Mouse (Mus musculus): ENCODE measurements around the gene Hmga1. TPM values are rescaled to one million over a fixed set of nuclear protein-coding genes. Genes with fewer than 3 reads are reported as not detected.

Hmga1 gene
- total and polyA plus RNA-seq, 3 experiments, result 131 to 1,702 (median 270) TPM

DNA sequence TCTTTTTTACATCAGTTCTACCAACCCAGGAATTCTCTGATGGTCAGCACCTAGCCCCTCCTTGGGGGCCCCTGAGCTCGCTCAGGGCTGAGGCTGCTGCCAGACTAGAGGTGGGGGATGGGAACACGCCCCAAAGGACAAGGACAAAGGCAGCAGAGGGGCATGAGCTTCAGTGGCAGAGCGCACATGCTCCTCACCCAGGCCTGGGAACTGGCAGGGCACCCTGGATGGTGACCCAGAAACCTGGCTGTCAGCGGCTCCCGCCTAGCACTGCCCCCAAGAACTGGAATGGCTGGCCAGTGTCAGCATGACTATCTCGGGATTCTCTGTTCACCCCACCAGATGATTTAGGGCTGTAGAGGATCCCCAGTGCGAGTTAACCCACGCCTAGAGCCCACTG, 7.1 kb upstream of the Hmga1 start:
- Histone ChIP-seq H3K27me3 (ENCODE audit: insufficient read depth, low read length) (peaks cover 15% of the 10 kb centered on the region), H3K9me3 (replicated peaks) (no peaks in the 10 kb centered on the region), H3K4me3 (ENCODE audit: low read depth, low read length) (peak overlapping the region; percentile 11; the same call in 1 of the 2 replicates), H3K4me1 (ENCODE audit: insufficient read depth, low read depth, low read length) (peaks cover 54% of the 10 kb centered on the region), H3K36me3 (replicated peaks) (peaks cover 8% of the 10 kb centered on the region)
- ATAC-seq (ENCODE audit: extremely low read depth, insufficient number of reproducible peaks, low FRiP score, poor library complexity, severe bottlenecking), result no peak
- no peak for TF ChIP-seq GATA2 (IDR thresholded peaks at IDR 0.05; ENCODE audit: borderline replicate concordance, low read depth, low read length)
- DNase-seq (ENCODE audit: low spot score), result no peak

DNA sequence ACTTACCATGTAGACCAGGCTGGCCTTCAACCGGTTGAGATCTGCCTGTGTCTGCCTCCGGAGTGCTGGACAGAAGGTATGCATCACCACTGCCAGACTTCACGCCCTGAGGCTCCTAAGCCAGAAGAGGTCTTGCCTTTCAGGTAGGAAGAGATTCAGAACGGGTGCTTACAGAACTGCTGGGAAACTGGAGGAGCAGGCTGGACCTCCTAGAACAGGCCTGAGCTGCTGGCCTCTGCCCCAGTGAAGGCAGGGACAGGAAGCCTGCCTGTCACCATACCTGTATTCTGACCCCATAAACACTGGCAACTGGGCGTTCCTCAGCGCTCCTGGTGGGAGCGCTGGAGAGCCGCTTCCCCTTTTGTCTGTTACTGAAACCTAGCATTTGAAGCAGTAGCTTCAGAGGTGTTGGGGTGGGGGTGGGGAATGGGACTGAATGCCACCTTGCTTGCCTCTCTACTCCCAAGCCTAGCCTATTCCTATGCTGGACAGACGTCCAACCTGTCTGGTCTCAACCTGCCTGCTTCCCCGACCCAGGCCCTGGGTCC, 4.8 kb upstream of the Hmga1 start:
- no peak for ATAC-seq (ENCODE audit: extremely low read depth, insufficient number of reproducible peaks, low FRiP score, poor library complexity, severe bottlenecking)
- no peak overlapping the region for H3K4me3 ChIP-seq (ENCODE audit: low read depth, low read length)
- no peak for DNase-seq (ENCODE audit: low spot score)

DNA sequence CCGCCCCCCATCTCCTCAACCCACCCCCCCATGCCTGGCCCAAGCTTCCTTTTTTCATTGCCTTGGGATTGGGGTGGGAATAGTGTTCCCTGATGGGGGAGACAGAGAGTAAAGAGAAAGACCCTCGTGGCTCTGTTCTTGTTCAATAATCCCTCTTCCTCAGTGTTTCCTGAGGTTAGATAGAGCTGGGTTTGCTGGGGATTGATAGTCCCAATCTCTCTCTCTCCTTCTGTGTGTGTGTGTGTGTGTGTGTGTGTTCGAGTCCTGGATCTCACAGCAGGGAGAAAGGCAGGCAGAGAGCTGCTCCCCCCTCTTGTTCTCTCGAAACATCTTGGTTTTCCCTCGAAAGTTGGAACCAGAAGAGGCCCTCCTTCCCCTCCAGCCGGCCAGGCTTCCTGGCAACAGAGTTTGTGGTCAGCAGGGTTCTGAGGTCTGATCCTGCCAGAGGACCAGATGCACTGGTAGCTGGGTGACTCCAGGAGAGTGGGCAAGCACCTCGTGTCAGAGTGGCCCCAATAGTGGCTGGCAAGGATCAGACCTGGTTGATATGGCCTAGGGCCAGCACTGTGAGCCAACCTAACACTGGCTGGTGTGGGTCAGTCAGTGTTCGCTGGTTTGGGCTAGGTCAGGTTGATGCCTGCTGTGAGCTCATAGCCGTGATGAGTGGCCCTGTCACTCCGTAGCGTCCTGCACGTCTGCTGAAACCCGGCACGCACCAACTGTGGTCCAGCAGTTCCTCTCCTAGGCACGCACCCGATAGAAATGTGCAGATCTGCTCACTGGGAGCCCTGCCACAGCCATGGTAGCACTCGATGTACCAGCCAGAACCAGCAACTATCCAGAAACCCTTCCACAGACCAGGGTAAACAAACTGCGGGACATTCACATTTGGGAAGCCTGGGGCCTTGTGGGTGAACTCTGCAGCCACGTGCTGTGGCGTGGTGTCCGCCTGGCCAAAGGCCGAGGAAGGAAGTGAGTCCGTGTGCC, 3.8 kb upstream of the Hmga1 start:
- no peak for DNase-seq (ENCODE audit: low spot score)
- peak overlapping the region; percentile 48; the same call in 1 of the 2 replicates for H3K4me3 ChIP-seq (ENCODE audit: low read depth, low read length)
- TF ChIP-seq GATA2 (IDR thresholded peaks at IDR 0.05; ENCODE audit: borderline replicate concordance, low read depth, low read length) (no peak), POLR2AphosphoS5 (IDR thresholded peaks at IDR 0.05; ENCODE audit: insufficient replicate concordance, low read depth, low read length) (0 out of 2 replicates have a peak, but pooled peaks have one; percentile 66), GATA1 (IDR thresholded peaks at IDR 0.05; ENCODE audit: borderline replicate concordance, low read length) (no peak), TAL1 (conservative IDR thresholded peaks at IDR 0.05; ENCODE audit: low read depth, low read length) (no peak)
- ATAC-seq (ENCODE audit: extremely low read depth, insufficient number of reproducible peaks, low FRiP score, poor library complexity, severe bottlenecking), result no peak
- H3K27me3 ChIP-seq (ENCODE audit: insufficient read depth, low read length), result no peaks in the 10 kb centered on the region
- peaks cover 66% of the 10 kb centered on the region for H3K4me1 ChIP-seq (ENCODE audit: insufficient read depth, low read depth, low read length)
- H3K36me3 ChIP-seq (replicated peaks), result peaks cover 8% of the 10 kb centered on the region
- H3K9me3 ChIP-seq (replicated peaks), result no peaks in the 10 kb centered on the region

More for the DNA sequence above, 4.8 kb upstream of the Hmga1 start:
- Histone ChIP-seq H3K36me3 (replicated peaks) (peaks cover 8% of the 10 kb centered on the region), H3K9me3 (replicated peaks) (no peaks in the 10 kb centered on the region), H3K4me1 (ENCODE audit: insufficient read depth, low read depth, low read length) (peaks cover 66% of the 10 kb centered on the region), H3K27me3 (ENCODE audit: insufficient read depth, low read length) (peaks cover 6% of the 10 kb centered on the region; the same call in 1 of the 2 replicates)
- no peak for TF ChIP-seq GATA1 (IDR thresholded peaks at IDR 0.05; ENCODE audit: borderline replicate concordance, low read length)

DNA sequence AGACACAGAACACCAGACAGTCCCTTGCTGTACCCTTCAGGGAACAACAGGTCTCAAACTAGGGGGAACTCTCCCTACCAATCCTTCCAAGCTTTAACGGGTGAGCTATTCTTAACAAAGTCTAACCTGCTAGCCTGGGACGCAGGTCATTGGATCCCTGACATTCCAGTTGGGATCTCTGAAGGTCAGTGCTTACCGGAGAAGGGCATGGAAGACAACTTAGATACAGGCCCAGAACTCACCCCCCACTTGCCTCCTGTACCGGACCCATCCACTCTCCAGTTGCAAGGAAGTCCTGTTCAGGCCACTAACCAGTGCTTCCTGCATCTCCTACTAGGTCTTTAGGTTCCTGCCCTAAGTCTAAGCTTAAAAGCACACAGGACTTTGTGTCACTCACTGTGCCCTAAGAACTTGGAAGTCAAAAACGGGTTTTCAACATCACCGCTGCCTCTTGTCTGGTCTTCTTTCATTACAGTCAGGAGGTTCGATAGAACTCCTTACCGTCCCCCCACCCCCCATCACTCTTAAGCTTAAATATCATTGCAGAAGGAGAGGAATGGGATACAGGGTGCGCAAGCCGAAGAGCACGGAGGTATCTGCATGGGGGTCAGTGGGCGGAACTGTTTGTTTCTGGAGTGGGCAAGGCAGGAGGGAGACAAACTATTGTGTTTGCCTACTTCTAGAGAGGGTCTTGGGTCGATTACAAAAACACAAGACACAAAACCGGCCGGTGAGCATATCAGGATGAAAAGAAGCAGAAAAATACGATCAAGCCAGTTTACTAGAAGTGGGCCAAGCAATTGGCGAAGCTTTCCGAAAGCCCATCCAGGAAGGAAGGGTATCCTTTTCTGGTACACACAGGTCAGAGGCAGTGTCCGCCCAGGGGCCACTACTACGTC, 2.0 kb upstream of the Hmga1 start:
- Histone ChIP-seq H3K27me3 (ENCODE audit: insufficient read depth, low read length) (no peaks in the 10 kb centered on the region), H3K36me3 (replicated peaks) (peaks cover 23% of the 10 kb centered on the region), H3K4me3 (ENCODE audit: low read depth, low read length) (peak overlapping the region; percentile 95), H3K9me3 (replicated peaks) (no peaks in the 10 kb centered on the region), H3K4me1 (ENCODE audit: insufficient read depth, low read depth, low read length) (peaks cover 70% of the 10 kb centered on the region)
- DNase-seq (ENCODE audit: low spot score), result peak; percentile 17
- no peak for ATAC-seq (ENCODE audit: extremely low read depth, insufficient number of reproducible peaks, low FRiP score, poor library complexity, severe bottlenecking)
- TF ChIP-seq GATA1 (IDR thresholded peaks at IDR 0.05; ENCODE audit: borderline replicate concordance, low read length) (no peak), POLR2AphosphoS5 (IDR thresholded peaks at IDR 0.05; ENCODE audit: insufficient replicate concordance, low read depth, low read length) (peak; percentile 12; the same call in 1 of the 2 replicates)

DNA sequence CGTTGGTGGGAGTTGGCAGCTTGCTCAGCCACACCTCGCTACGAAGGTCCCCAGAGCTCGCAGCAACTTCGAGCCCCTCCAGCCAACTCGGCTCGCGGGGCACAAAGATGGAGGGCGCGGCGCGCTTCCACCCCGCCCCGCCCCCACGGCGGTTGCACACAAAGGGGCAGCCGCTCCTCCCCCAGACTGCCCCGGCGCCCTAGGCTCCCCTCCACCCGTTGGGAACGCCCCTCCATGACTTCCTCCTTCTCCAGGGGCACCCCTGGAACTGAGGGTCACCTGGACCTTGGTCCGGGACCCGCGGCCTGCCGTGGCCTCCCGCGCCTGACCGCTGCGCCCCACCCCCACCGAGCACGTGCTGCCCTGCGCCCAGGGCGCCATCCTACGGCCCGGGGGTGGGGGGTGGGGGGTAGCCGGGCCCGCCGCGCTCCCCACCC, 1.2 kb upstream of the Hmga1 start:
- ATAC-seq (ENCODE audit: extremely low read depth, insufficient number of reproducible peaks, low FRiP score, poor library complexity, severe bottlenecking) (peak; percentile 67), DNase-seq (ENCODE audit: low spot score) (peak; percentile 98)
- H3K4me1 ChIP-seq (ENCODE audit: insufficient read depth, low read depth, low read length), result peaks cover 69% of the 10 kb centered on the region
- no peaks in the 10 kb centered on the region for H3K9me3 ChIP-seq (replicated peaks)
- H3K36me3 ChIP-seq (replicated peaks), result peaks cover 30% of the 10 kb centered on the region
- TF ChIP-seq GATA2 (IDR thresholded peaks at IDR 0.05; ENCODE audit: borderline replicate concordance, low read depth, low read length) (no peak), POLR2AphosphoS5 (IDR thresholded peaks at IDR 0.05; ENCODE audit: insufficient replicate concordance, low read depth, low read length) (no peak; the same call in 1 of the 2 replicates), GATA1 (IDR thresholded peaks at IDR 0.05; ENCODE audit: borderline replicate concordance, low read length) (no peak), CTCF (IDR thresholded peaks at IDR 0.05; ENCODE audit: low read depth, low read length) (no peak), TAL1 (conservative IDR thresholded peaks at IDR 0.05; ENCODE audit: low read depth, low read length) (no peak)
- H3K4me3 ChIP-seq (ENCODE audit: low read depth, low read length), result peak overlapping the region; percentile 95
- H3K27me3 ChIP-seq (ENCODE audit: insufficient read depth, low read length), result no peaks in the 10 kb centered on the region

DNA sequence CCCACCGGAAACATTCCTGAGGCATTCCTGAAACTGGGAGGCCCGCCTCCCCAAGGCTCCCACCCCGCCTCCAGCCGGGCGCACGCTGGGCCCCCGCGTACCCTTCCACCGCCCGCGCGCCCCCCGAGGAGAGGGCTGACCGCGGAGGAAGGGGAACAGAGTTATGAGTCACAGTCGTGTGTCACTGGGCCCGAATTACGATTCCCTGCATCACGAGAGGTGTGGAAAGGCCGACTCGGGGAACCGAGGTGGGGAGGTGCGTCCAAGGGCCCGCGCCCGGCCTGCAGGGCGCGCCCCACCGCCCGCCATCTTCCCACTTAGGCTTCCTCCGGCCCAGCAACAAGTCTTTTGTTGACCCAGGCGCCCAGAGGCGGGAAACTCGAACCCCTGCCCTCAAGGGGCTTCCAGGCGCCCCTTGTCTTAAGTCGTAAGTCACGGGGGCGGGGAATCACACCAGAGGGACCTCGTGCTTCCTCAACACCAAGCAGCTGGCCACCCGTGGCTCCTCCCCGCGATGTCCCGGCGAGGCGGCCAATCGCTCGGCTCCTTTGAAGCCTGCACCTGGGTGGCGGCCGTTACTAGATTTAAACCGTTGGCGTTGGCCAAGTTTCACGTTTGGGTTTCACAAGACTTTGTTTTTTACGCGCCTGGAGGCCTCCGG, 655 bp upstream of the Hmga1 start:
- ATAC-seq (ENCODE audit: extremely low read depth, insufficient number of reproducible peaks, low FRiP score, poor library complexity, severe bottlenecking), result peak; percentile 37; the same call in 1 of the 2 replicates
- no peaks in the 10 kb centered on the region for H3K9me3 ChIP-seq (replicated peaks)
- peak; percentile 98 for DNase-seq (ENCODE audit: low spot score)
- TF ChIP-seq TAL1 (conservative IDR thresholded peaks at IDR 0.05; ENCODE audit: low read depth, low read length) (no peak), POLR2AphosphoS5 (IDR thresholded peaks at IDR 0.05; ENCODE audit: insufficient replicate concordance, low read depth, low read length) (no peak), GATA1 (IDR thresholded peaks at IDR 0.05; ENCODE audit: borderline replicate concordance, low read length) (no peak), GATA2 (IDR thresholded peaks at IDR 0.05; ENCODE audit: borderline replicate concordance, low read depth, low read length) (no peak), CTCF (IDR thresholded peaks at IDR 0.05; ENCODE audit: low read depth, low read length) (no peak)
- H3K4me1 ChIP-seq (ENCODE audit: insufficient read depth, low read depth, low read length), result peaks cover 72% of the 10 kb centered on the region
- H3K36me3 ChIP-seq (replicated peaks), result peaks cover 36% of the 10 kb centered on the region
- no peaks in the 10 kb centered on the region for H3K27me3 ChIP-seq (ENCODE audit: insufficient read depth, low read length)
- H3K4me3 ChIP-seq (ENCODE audit: low read depth, low read length), result peak overlapping the region; percentile 95
